38 mouse cellular contexts compared by ENCODE assay signal in the genomic region with DNA sequence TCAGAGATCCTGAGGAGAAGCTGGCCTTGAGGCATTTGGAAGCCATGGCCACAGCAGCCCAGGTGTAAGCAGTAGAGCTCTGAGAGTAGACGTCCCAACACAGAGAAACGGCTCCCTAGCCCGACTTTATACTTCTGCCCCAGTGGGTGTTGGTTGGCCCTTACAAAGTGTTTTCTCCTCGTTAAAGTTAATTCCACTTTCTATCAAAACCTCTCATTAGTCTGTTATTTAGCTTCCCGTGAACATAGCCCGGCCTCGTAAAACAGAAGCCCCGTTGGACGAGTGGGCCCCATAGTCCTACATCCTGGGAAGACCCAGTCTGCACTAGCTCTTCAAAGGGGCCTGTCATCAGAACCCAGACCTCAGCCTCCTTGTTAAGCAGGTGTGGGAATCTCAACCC. TPM values are rescaled to one million over a fixed set of nuclear protein-coding genes. Genes with fewer than 3 reads are reported as not detected.
"Had no signal": no experiment of that assay in that cellular context is flagged by ENCODE, and none has a peak within 500 bp of the region (broad histone marks: within the 10 kb centered on the region; RNA-seq: fewer than 3 reads in every experiment).

A gene (minus strand): TSS at position 101 of the 400 bp plus-strand sequence.

- H3K36me3 ChIP-seq: heart, embryonic 13.5 days; heart, embryonic 15.5 days; hindbrain, embryonic 13.5 days; intestine, embryonic 15.5 days; kidney, embryonic 15.5 days; liver, embryonic 13.5 days; liver, embryonic 15.5 days had no signal

- H3K9ac ChIP-seq: heart, embryonic 13.5 days; heart, embryonic 15.5 days; hindbrain, embryonic 13.5 days; intestine, embryonic 15.5 days; kidney, embryonic 15.5 days; liver, embryonic 13.5 days; liver, embryonic 15.5 days; liver, postnatal 0 days had no signal

- ATAC-seq: hindbrain, embryonic 16.5 days; inflammation-experienced regulatory T-cells, adult 6 months; intestine, embryonic 15.5 days; intestine, postnatal 0 days; liver, postnatal 0 days had no signal

- DNase-seq: gastrocnemius, adult 2 months; gastrocnemius, postnatal 14 days; gastrocnemius, postnatal 36 days; heart, adult 11 months; heart, adult 2 months; heart, postnatal 14 days; heart, postnatal 36 days; kidney, adult 2 months; kidney, adult 9 months; layer of hippocampus, adult 9-11 months; layer of hippocampus, postnatal 36 days; left cerebral cortex, postnatal 4 days; liver; liver, embryonic 13.5 days; liver, postnatal 0 days had no signal

- H3K27me3 ChIP-seq: heart, embryonic 13.5 days; heart, embryonic 15.5 days; hindbrain, embryonic 13.5 days; intestine, embryonic 15.5 days; liver, embryonic 13.5 days; liver, embryonic 15.5 days had no signal

- H3K4me1 ChIP-seq: heart, embryonic 13.5 days; heart, embryonic 15.5 days; intestine, embryonic 15.5 days; liver, embryonic 13.5 days; liver, embryonic 15.5 days had no signal

- H3K4me2 ChIP-seq: heart, embryonic 11.5 days; heart, embryonic 13.5 days; heart, embryonic 15.5 days; hindbrain, embryonic 13.5 days; intestine, embryonic 15.5 days; liver, embryonic 11.5 days; liver, embryonic 13.5 days; liver, embryonic 15.5 days had no signal

- H3K9me3 ChIP-seq: heart, embryonic 13.5 days; heart, embryonic 15.5 days; hindbrain, embryonic 13.5 days; intestine, embryonic 15.5 days; kidney, embryonic 15.5 days; liver, embryonic 13.5 days; liver, embryonic 15.5 days had no signal

- H3K27ac ChIP-seq: gastrocnemius, adult 2 months; heart, adult 2 months; heart, embryonic 13.5 days; heart, embryonic 15.5 days; hindbrain, embryonic 13.5 days; intestine, embryonic 15.5 days; kidney, postnatal 0 days; liver, embryonic 13.5 days; liver, embryonic 15.5 days had no signal

- H3K4me3 ChIP-seq: gastrocnemius, adult 2 months; heart, adult 2 months; heart, embryonic 13.5 days; heart, embryonic 15.5 days; hindbrain, embryonic 13.5 days; intestine, embryonic 15.5 days; kidney, embryonic 15.5 days; liver, embryonic 13.5 days; liver, embryonic 15.5 days had no signal

RNA-seq across cellular contexts. Expression of the gene that starts here (rescaled TPM):
- total RNA-seq: gastrocnemius, adult 2 months; gastrocnemius, postnatal 14 days; gastrocnemius, postnatal 36 days; heart, adult 2 months; heart, postnatal 14 days; heart, postnatal 36 days; hematopoietic stem cell, adult 5-6 weeks; layer of hippocampus, adult 18-20 months; layer of hippocampus, adult 8-10 months; layer of hippocampus, postnatal 14 days; layer of hippocampus, postnatal 36 days; left cerebral cortex, adult 18-20 months; left cerebral cortex, adult 8-10 months; left cerebral cortex, postnatal 10 days; left cerebral cortex, postnatal 25 days; left cerebral cortex, postnatal 4 days had no signal
- polyA plus RNA-seq: frontal cortex, adult 2 months; heart, adult 2 months; heart, embryonic 11.5 days; heart, embryonic 13.5 days; heart, embryonic 15.5 days; heart, postnatal 0 days; hindbrain, embryonic 11.5 days; hindbrain, embryonic 13.5 days; hindbrain, embryonic 16.5 days; inflammation-experienced regulatory T-cells, adult 6 months; intestine, embryonic 15.5 days; kidney, adult 2 months; kidney, embryonic 15.5 days; kidney, postnatal 0 days; liver, embryonic 11.5 days; liver, embryonic 13.5 days; liver, embryonic 15.5 days; liver, postnatal 0 days had no signal
